Mouse (Mus musculus) spleen, postnatal 4 days (tissue): ENCODE results near the gene Tec.

Experiments used
- DNase-seq, 2 experiments: peaks; one replicate each; pipeline ENCODE4 v3.0.0; 2022; ENCODE audit warnings: low spot score in 2 of 2

Tec gene

DNA sequence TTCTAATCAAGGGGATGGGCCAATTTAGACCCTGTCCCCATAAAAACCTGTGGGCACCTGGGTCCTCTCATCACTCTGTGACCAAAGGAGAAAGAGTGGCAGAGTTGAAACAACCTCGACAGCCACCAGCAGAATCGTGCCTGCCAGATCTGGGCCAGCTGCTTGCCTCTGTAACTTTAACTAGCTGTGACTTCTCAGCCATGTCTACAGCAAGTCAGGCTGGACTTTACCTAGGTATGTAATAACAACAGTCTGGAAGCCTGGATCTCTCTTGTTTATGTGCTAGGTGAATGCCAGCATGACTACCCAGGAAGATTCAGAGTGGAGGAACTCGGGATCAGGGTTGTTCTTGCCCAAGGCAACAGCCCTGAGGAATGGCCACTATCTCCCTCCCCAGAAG is 83.6 kb downstream of the Tec start:
- DNase-seq, result no peak

DNA sequence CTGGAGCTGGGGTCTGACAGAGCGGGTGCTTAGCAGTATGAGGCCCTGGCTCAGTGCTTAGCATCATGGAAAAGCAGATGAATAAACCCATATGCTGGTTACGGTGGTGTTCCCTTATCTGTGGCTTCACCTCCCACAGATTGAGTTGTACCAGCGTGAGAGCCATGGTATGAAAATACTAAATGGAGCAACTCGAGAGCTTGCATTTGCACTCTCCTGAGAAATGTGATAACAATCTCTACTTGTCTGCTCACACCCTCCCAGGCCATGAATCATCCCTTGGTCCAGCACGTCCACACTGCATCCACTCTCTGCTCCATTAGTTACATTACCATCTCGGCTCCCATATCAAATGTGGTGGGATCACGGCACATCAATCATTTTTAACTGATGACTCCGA is 84.3 kb downstream of the Tec start:
- DNase-seq, result no peak

DNA sequence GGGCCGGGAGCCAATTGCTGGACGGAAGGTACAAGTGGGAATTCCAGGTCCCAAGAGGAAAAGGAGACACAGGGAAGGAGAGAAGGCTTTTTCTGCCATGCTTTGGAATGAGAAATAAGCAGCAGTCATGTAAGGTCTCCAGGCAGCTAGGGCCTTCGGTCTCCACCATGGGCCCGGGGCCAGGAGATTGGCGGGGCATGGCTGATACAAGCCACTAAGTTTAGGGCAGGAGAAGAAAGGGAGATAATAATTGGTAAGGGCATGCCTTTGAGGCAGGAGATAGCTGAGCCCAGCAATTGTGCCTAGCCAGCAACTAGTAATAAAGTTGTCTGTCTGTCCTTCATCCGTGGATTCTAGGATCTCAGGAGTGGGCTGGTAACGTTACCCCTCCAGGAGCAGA is 85.2 kb downstream of the Tec start:
- DNase-seq, result no peak

DNA sequence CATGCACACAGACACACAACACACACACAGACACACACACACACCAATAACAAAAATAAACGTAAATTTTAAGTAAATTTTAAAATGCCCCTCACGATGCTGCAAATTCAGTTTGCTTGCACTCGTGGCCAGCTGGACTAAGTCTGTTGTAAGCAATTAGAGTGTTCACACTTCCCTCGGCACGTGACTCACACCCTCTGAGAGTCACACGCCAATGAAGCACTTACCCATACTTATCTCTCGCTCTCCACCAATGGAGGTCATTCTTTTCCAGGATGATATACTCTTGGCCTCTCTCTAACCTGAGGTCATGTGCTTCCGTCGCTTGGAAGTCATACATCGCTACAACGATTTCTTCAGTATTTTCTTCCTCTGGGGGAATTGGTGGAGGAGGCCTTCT is 86.5 kb downstream of the Tec start:
- no peak for DNase-seq

DNA sequence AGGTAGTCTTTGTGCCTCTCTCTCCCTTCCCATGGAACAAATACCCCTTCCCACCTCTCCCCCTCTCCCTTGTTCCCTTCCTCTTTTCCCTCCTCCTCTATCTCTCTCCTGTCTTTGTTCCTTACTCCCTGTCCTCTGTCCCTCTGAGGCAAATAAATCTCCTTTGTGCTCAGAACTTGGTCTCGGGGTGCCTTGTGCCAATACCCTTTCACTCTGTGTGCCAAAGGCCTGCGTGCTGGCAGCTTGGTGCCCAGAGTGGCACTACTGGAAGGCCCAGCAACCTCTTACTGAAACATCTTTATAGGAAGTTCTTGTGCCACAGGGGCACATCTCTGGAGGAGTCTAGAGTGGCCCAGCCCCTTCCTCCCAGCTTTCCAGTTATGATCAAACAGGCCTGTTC is 91.7 kb downstream of the Tec start:
- no peak for DNase-seq

DNA sequence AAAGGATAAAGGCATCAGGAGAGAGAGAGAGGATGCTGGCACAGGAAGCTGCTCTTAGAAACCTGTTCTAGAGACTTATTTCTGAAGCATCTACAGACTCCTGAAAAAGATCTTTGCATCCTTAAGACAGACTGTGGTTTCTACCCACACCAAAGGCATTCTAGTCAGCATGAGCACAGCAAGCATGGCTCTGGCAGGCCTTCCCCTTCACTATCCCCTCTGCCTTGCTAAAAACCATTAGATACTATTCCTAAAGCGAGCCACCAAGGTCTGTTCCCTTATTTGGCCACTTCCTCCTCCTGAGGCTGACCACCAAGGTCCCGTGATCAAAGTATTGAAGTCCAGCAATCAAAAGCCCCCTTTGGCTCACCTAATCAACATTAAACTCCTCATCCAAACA is 92.2 kb downstream of the Tec start:
- no peak for DNase-seq

DNA sequence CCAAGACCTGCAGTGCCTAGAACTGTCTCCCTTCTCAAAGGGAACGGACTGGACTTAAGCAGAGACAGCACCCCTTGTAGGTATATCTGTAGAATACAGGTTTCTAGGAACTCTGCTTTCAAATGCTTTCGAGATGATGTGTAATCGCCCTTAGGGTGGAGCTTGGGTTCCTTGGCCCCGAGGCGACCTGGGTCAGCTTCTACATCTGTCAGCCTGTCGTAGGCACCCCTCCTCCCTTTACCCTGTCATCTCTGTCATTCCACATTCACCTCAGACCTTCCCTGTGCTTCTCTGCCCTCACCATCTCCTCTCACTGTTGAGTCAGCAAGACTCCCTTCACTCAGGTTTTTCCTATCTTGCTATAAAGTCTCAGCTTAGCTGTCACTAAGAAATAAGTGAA is 98.4 kb downstream of the Tec start:
- DNase-seq, result no peak

DNA sequence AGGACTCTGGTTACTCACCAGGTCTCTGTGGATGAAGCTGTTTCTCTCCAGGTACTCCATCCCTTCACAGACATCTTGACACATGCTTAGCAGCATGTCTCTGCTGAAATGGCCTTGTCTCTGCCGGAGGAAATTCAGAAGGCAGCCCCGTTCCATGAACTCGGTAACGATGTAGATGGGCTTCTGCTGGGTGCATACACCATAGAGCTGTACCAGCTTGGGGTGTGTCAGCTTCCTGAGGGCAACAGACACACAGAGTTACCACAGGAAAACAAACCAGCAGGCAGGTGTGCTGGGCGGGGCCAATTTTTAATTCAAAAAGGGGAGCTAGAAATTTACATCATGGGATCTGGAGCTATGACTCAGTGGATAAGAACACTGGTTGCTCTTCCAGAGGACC is 104.7 kb downstream of the Tec start:
- no peak for DNase-seq

DNA sequence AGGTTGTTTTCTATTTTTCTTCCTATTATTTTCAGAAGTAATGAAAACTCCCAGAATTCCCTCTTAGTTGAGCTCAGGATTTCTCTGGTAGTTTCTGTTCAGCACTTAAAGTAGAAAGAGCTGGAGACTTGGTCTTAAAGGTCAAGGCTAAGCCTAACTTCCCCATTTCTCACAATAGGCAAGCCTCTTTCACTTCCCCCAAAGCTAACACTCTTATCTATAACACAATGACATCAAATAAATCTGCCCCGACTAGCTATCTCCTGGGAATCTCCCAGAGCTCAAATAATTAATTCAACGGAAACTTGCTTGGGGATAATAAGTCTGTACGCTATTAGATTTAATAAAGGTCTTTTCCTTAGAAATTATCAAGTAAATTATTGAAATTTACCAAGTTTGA is 105.3 kb downstream of the Tec start:
- DNase-seq, result no peak

DNA sequence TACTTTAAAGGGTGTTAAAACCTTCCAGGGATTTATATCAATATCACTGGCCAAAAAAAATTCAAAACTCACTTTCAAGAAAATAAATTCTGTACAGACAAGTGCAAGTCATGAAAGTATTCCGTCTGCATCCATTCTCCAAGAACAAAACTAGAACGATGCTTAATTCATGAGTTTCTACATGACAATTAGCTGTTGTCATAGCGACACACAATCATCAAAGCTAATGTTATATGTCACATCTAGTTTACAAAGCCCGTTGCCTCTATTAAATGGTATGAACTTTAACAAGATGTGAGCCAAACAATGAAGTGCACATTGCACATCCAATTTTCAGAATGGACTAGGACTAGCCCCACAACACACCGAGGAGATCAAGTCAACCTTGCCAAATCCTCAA is 106.5 kb downstream of the Tec start:
- no peak for DNase-seq

DNA sequence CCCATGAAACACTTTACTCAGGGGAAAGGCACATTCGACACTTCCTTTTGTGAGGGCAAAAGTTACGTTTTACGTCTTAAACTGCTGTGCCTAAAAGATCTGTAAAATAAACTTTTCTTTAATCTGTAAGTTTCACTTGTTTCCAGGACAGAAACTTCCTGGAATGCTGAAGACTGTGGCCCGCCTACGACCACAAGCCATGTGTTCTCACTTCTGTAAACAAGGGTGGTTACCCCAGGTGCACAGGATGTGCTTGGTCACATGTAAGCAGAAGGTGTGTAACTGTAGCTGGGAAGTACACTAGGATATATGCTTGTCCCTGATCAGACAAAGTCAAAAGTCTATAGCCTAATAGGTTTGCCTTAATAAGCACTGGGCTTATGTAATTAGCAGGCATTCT is 107.0 kb downstream of the Tec start:
- no peak for DNase-seq

DNA sequence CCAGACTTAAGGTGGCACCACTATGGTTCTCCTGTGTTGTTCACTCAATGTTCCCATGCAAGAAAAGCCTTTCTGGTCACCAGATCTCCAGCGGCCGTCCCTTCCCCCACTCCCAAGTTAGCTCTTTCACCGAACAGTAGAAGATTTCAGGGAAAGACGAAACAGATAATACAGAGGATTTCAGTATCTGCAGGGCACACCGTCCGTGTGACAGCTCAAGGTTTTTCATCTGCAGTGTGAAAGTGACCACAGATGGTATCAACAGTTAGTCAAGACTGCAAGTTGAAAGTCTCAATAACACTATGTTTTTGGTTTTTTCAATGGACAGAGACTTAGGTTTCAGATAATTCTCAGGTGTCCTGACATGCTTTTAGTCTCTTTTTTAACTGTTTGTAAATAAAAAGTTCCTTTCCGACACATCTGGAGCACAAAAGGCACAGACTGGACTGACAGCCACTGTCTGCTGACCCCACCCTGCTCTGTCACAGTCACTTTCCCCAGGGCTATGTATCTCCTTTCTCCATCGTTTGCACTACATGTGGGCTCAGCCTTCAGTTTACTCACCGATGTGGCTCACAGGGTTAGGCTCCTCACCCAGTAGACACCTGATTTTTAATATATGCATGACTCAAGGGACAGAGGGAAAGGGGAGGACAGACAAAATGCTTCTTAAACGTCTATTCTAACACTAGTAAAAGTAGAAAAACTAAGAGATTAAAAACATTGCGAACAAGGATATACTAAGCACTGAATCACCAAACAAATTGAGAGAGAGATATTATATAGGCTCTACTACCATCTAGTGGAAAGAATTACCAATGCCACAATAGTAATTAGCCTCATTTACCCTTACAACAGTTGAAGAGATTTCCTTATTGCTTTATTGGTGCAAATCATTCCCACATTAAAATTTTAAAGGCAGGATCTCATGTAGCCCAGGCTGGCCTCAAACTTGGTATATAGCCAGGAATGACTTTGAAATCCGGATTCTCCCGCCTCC is 109.1 kb downstream of the Tec start:
- no peak for DNase-seq

DNA sequence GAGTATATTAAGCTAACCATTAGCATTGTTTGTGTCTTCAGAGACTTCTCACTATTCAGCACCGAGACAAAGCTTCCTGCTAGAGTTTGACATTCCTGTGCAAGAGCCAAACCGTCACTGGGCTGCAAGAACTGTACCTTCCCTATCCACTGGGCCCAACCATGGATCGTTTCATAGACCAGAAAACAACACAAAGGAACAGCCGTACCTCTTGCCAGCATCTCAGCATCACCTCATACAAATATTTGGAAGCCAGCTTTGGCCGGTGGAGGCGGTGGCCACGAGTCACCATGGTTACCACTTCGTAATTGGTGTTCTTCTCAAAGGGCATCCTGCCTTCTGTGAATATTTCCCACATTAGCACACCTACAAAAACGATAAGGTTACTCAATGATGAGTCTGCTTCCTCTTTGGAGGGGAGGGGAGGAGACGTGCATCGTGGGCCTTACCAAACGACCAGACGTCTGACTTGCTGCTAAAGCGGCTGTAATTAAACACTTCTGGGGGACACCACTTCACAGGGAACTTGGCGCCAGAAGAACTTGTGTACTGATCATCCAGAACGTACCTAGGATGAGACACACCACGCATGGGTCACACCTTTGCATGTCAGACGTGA is 111.0 kb downstream of the Tec start:
- DNase-seq, result no peak

DNA sequence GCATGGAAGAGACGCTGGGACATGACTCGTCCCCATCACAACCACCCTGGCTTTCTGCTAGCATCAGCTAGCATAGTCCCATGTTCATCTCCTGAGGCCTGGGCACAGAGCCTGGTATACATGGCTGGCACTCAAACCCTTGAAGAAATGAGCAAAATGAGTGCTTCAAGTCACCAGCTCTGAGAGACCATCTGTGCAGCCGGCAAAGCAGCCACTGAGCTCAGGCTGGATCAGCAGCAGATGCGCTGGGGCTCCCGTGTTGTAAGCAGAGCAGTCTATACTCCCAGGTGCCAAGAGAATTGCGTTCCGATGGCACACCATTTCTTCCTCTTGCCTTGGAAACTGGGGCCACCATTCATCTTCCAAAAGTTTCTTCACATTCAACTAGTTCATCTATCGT is 112.3 kb downstream of the Tec start:
- no peak for DNase-seq

DNA sequence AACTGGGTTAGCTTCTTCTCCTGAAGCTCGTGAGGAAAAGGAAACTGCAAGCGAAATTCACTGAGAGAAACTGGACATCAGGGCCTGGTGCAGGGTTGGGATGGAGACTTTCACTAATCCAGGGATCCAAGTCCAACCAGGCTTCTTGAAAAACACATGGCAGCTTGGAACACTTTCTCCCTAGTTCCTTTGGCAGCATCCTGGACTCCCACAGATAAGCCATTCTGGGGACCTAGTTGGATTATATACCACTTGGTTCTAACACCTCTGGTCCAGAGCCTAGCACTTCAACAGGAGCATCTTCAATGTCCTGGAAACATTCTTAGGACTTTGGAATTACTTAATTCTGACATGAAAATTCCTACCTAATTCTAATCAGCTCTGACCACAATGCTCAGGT is 113.2 kb downstream of the Tec start:
- no peak for DNase-seq

DNA sequence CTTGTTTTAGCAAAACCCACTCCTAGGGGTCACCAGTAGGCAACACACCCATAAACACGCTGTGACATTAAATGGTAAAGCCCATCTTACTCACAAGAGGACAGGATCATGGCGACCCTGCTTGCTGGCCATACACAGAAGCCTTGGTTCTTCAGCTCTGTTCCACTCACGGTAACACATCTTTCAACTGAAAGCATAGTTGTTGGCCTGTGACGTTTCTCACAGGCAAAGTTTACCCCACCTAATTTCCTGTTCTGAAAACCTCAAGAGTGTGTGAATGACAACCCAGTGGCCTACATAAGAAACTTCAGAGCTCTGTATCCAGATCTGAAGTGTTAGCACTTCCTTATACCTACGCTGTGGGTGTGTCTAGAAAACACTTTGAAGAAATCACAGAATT is 115.7 kb downstream of the Tec start, which contains the start of gene Txk:
Gene Txk (minus strand): TSS at position 193 of the 400 bp plus-strand sequence.
- no peak for DNase-seq

DNA sequence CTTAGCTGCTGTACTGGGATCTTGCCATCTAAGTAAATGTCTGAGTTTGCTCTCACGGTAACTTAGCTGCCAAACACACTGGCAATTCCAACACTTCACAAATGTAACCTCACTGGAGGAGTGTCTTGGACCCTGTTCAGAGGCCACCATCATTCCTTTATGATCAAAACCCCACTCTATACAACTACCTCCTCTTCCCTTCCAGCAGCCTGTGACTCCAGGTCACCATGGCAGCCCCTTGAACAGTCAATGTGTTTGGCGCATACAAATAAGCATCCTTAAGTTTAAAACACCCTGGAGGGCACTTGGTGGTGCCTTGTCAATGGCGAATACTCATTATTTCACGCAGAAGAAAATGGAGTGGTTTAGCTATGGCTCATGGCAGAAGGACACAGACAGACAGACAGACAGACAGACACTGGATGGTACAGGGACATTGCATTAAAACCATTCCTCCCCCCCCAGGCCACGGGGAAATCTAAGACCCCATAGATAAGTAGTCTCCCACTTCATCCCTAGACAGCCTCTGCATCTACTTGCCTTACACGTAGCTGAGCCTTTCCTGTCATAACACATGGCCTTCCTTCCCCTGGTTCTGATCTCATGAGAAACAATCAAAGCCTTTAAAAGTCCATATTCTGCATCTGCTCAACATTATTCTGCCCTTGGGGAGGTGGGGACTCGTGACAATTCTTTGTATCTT is 117.1 kb downstream of the Tec start:
- DNase-seq, result no peak

DNA sequence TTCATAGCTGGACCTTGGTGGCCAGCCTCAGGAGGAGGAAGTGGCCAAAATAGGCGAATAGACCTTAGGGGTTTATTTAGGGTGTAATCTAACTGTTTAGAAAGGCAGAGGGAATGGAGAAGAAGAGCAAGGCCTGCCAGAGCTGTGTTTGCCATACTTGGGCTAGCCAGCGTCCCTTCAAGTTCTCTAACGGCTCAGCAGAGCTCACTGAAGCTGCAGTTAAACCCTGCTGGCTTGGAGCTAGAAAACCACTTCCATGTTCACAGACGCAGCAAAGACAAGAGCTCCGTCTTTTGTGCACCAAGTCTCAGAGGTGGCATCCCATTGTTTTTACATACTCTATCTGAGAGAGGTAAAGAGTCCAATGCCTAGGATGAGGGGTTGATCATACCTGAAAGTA is 118.1 kb downstream of the Tec start:
- DNase-seq, result no peak

DNA sequence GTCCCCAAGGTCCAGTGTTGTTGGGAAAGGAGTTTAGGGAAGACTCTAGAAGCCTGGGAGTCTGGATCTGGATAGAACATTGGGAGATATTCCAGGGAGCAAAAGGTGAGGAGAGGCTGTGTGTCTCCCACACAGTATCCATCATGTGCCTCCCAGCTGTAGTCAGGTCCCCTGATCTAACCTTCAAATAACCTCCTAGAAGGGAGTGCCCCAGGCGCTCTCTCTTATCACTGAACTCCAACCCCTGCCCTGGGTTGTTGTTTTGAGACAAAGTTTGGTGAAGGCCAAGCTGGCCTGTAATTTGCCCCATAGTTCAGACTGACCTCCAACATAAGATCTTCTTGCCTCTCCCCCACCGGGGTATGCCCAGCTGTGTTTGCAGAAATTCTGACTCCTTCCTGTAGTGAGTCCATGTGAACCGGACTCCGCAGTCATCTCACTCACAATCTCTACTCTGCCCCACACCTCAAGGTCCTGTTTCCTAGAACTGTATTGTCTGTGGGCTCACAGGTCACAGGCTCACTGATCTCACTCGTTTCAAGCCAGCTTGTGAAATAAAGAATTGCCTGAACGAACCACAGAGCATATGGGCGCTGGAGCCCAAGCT is 119.5 kb downstream of the Tec start:
- no peak for DNase-seq

DNA sequence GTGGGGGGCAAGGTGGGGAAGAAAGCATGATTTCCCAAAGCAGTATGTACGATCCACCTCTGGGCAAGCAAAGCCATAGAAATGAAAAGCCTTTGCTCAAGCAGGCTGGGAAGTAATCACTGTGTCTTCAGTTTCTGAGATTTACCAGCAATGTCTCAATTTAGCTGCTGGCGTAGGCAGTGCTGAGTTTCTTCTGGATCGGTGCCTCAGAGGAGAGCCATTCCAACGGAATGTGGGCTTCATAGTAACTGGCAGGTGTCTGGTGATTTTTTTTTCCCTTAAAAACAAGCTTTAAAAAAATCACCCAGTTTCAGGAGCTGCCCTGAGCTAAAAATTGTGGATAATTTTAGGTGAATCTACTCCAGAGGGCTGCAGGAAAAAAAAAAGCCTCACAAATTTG is 120.9 kb downstream of the Tec start:
- no peak for DNase-seq

DNA sequence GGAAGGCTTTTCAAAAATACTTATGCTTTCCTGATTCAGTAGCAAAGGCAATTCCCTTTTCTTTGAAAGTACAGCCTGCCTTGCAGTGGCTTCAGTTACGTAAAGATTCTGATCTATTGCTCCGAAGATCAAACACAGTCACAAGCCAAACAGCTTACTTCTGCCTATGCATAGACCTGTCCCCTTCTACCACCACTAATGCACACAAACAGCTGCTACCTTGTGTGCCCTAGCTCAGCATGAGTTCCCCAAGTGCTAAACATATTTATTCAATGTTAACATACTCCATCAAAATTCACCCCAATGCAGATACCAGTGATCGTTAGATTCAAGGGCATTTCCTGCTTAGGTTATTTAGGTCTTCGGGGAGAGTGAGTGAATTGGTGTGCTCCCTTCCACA is 121.8 kb downstream of the Tec start:
- no peak for DNase-seq

DNA sequence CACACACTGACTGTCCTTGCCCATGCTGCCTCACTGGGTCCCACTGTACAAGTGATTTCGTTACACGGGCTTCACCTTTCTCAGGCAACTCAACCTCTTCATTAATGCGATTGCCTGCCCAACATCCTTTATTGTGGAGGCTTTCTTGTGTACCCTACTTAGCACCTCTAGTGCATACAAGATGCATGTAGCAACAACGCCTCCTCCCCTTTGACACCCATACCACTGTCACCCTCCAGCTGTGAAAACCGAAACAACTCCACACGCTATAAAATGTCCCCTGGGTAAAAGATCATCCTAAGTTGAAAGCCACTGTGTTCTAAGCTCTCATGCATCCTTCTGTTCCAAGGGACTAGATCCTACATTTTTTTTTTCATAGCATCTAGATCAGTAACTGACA is 125.2 kb downstream of the Tec start:
- no peak for DNase-seq
